Mouse (Mus musculus) intestine, embryonic 15.5 days (tissue): ENCODE measurements around the gene Cdk15. TPM values are rescaled to one million over a fixed set of nuclear protein-coding genes. Genes with fewer than 3 reads are reported as not detected.

ENCODE experiments used
- ATAC-seq: fragments of 200-750 bp; cut with Nextera tagmentation; 2 replicates; pipeline ENCODE4 v1.8.0; 2017; ENCODE audit warnings: moderate TSS enrichment, moderate library complexity
- H3K27ac ChIP-seq: fragments of 300-500 bp; sonication (generic); 2 replicates; pipeline ENCODE4 v1.5.1; 2015; ENCODE audit warnings: mild to moderate bottlenecking, inconsistent platforms
- H3K27me3 ChIP-seq: fragments of 300-500 bp; sonication (generic); replicated peaks from 2 replicates; pipeline ENCODE4 v1.6.1; 2015; ENCODE audit warnings: inconsistent platforms
- H3K36me3 ChIP-seq: fragments of 300-500 bp; sonication (generic); 2 replicates; pipeline ENCODE4 v1.6.1; 2015; ENCODE audit warnings: inconsistent platforms
- H3K4me1 ChIP-seq: fragments of 300-500 bp; sonication (generic); replicated peaks from 2 replicates; pipeline ENCODE4 v1.6.1; 2015; ENCODE audit warnings: inconsistent platforms
- H3K4me2 ChIP-seq: fragments of 300-500 bp; sonication (generic); replicated peaks from 2 replicates; pipeline ENCODE4 v1.6.1; 2015; ENCODE audit warnings: mild to moderate bottlenecking, inconsistent platforms
- H3K4me3 ChIP-seq: fragments of 300-500 bp; sonication (generic); replicated peaks from 2 replicates; pipeline ENCODE4 v1.5.1; 2015; ENCODE audit warnings: inconsistent platforms
- H3K9ac ChIP-seq: fragments of 300-500 bp; sonication (generic); 2 replicates; pipeline ENCODE4 v1.6.1; 2015; ENCODE audit warnings: inconsistent platforms
- H3K9me3 ChIP-seq: fragments of 300-500 bp; sonication (generic); 2 replicates; pipeline ENCODE4 v1.6.1; 2016; ENCODE audit warnings: inconsistent platforms
- WGBS: fragments of 180-500 bp; shearing (Covaris S2); methylation state at CpG from one replicate; pipeline ENCODE4 v1.1.7; 2015; 5-methylcytosine and 5-hydroxymethylcytosine counted together
- polyA plus RNA-seq: library from polyadenylated mRNA; unstranded; fragments of >200 nt; fragmentation: Nextera tagmentation; extraction: Ambion mirVana; gene quantifications from 2 replicates; pipeline ENCODE4 v1.2.1, GENCODE M21; 2015

Gene Cdk15
- polyA plus RNA-seq, 1 experiment from 2014 or later: 0.20 TPM

DNA sequence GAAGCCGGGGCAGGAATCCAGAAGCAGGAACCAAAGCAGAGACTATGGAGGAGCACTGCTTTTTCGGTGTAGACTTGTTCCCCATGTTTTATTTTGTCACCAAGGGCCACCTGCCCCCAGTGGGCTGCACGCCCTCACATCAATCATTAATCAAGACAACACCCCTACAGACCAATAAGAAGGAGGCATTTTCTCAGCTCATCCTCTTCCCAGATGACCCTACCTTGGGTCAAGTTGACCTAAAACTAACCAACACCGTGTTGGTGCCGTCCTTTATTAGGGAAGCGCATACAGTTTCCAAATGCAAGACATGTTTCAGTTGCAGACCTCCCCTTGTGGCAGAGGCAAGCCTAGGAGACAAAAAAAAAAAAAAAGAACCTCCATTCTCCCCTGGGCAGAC, 132.5 kb downstream of the Cdk15 start:
- Histone ChIP-seq H3K4me1 (no peaks in the 10 kb centered on the region), H3K27me3 (no peaks in the 10 kb centered on the region), H3K4me2 (no peak overlapping the region), H3K9ac (no peak overlapping the region), H3K36me3 (no peaks in the 10 kb centered on the region), H3K9me3 (no peaks in the 10 kb centered on the region), H3K4me3 (no peak overlapping the region), H3K27ac (no peak overlapping the region)
- no peak for ATAC-seq
- WGBS: 84% methylated on average over 6 of the region's 6 CpGs

GRCm38 (mm10) chr1:59391736-59392135, 135.0 kb downstream of the Cdk15 start:
- H3K9ac ChIP-seq: no peak overlapping the region
- ATAC-seq: no peak
- H3K4me3 ChIP-seq: no peak overlapping the region
- no peaks in the 10 kb centered on the region for H3K36me3 ChIP-seq
- 71% methylated on average over 3 of the region's 3 CpGs for WGBS
- H3K27ac ChIP-seq: no peak overlapping the region
- H3K4me1 ChIP-seq: peaks cover 11% of the 10 kb centered on the region
- H3K27me3 ChIP-seq: no peaks in the 10 kb centered on the region
- no peaks in the 10 kb centered on the region for H3K9me3 ChIP-seq
- H3K4me2 ChIP-seq: no peak overlapping the region

DNA sequence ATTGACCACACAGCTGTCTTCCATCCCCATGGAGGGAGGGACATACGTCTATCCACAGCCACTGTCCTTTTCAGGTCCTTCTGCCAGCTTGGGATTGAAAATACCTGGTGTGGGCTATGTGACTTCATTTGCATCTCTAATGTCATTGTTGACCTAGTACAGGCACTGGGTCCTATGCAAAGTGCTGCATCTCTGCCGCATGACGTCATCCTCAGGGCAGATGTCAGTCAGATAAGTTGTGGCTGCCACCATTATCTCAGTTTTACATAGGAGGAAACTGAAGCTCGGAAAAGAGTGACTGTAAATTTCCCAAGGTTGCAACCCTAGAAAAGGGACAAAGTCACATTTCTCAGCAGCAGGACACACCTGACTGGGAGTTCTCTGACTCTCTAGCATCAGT, 137.4 kb downstream of the Cdk15 start:
- no peak overlapping the region for H3K27ac ChIP-seq
- 80% methylated on average over 4 of the region's 4 CpGs for WGBS
- no peak overlapping the region for H3K4me3 ChIP-seq
- ATAC-seq: peak; percentile 42
- H3K9me3 ChIP-seq: no peaks in the 10 kb centered on the region
- peaks cover 11% of the 10 kb centered on the region for H3K4me1 ChIP-seq
- no peaks in the 10 kb centered on the region for H3K27me3 ChIP-seq
- H3K9ac ChIP-seq: no peak overlapping the region
- no peaks in the 10 kb centered on the region for H3K36me3 ChIP-seq
- H3K4me2 ChIP-seq: no peak overlapping the region

DNA sequence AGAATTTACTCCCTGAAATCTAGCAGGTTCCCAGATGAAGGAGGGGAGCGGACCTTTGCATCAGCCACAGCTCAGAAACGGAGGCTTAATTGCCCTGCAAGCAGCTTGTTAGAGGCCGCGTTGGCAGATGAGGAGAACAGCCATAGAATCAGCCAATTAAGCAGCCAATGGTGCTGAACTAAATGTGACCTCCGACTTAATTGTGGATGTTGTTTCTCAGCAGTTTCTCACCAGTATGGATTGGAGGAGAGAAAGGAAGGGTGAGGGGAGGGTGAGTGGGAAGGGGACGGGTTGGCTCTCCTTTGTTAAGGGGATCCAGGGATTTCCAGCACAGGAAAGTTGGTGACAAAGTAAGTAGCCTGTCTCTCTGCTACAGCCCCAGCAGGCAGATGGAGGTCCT, 137.9 kb downstream of the Cdk15 start:
- Histone ChIP-seq H3K4me1 (peaks cover 11% of the 10 kb centered on the region), H3K9me3 (no peaks in the 10 kb centered on the region), H3K4me3 (no peak overlapping the region), H3K36me3 (no peaks in the 10 kb centered on the region), H3K9ac (no peak overlapping the region), H3K27ac (no peak overlapping the region), H3K27me3 (no peaks in the 10 kb centered on the region), H3K4me2 (no peak overlapping the region)
- WGBS: 52% methylated on average over 6 of the region's 6 CpGs
- no peak for ATAC-seq

GRCm38 (mm10) chr1:59395992-59396391, 139.3 kb downstream of the Cdk15 start:
- Histone ChIP-seq H3K9ac (no peak overlapping the region), H3K4me3 (no peak overlapping the region), H3K27ac (peak overlapping the region; percentile 48; the same call in 1 of the 2 replicates), H3K36me3 (no peaks in the 10 kb centered on the region), H3K4me1 (peaks cover 11% of the 10 kb centered on the region), H3K4me2 (no peak overlapping the region), H3K9me3 (no peaks in the 10 kb centered on the region), H3K27me3 (no peaks in the 10 kb centered on the region)
- 27% methylated on average over 2 of the region's 2 CpGs for WGBS
- peak; percentile 80 for ATAC-seq

GRCm38 (mm10) chr1:59399554-59400325, 143.0 kb downstream of the Cdk15 start:
- no peak overlapping the region for H3K27ac ChIP-seq
- H3K27me3 ChIP-seq: no peaks in the 10 kb centered on the region
- 51% methylated on average over 2 of the region's 2 CpGs for WGBS
- no peaks in the 10 kb centered on the region for H3K9me3 ChIP-seq
- no peak overlapping the region for H3K4me2 ChIP-seq
- H3K9ac ChIP-seq: no peak overlapping the region
- H3K4me1 ChIP-seq: peaks cover 10% of the 10 kb centered on the region
- H3K4me3 ChIP-seq: no peak overlapping the region
- ATAC-seq: no peak
- no peaks in the 10 kb centered on the region for H3K36me3 ChIP-seq

GRCm38 (mm10) chr1:59401253-59401652, 144.5 kb downstream of the Cdk15 start:
- H3K9me3 ChIP-seq: no peaks in the 10 kb centered on the region
- no peaks in the 10 kb centered on the region for H3K27me3 ChIP-seq
- no peak overlapping the region for H3K4me3 ChIP-seq
- no peak overlapping the region for H3K9ac ChIP-seq
- no peaks in the 10 kb centered on the region for H3K36me3 ChIP-seq
- H3K4me1 ChIP-seq: no peaks in the 10 kb centered on the region
- 65% methylated on average over 4 of the region's 4 CpGs for WGBS
- ATAC-seq: no peak
- no peak overlapping the region for H3K27ac ChIP-seq
- no peak overlapping the region for H3K4me2 ChIP-seq

Other genes with a start within 250 kb of the Cdk15 start
- gene C2cd6, start 162.0 kb upstream of the Cdk15 start, polyA plus RNA-seq: not detected in 2 replicates
- gene Tmem237, start 136.5 kb upstream of the Cdk15 start, polyA plus RNA-seq: 33.8 and 37.1 TPM in 2 replicates
- 0.48 and 0.50 TPM in 2 replicates for gene Mpp4, start 93.5 kb upstream of the Cdk15 start, polyA plus RNA-seq
- gene Als2, start 19.7 kb upstream of the Cdk15 start, polyA plus RNA-seq: 7.4 and 7.5 TPM in 2 replicates
- 6.3 and 7.5 TPM in 2 replicates for gene Fzd7, start 225.5 kb downstream of the Cdk15 start, polyA plus RNA-seq